Mouse (Mus musculus): Measurements from ENCODE around the gene Stt3b. TPM values are rescaled to one million over a fixed set of nuclear protein-coding genes. Genes with fewer than 3 reads are reported as not detected.

Stt3b gene
- polyA plus RNA-seq, 1 experiment: 50.5 TPM

GRCm38 (mm10) chr9:115349741-115350512 is 39.7 kb upstream of the Stt3b start:
- H3K79me2 ChIP-seq (ENCODE audit: control insufficient read depth, insufficient read depth): no peaks in the 10 kb centered on the region
- no peaks in the 10 kb centered on the region for H3K27me3 ChIP-seq (ENCODE audit: control insufficient read depth, insufficient read depth, insufficient read length)

DNA sequence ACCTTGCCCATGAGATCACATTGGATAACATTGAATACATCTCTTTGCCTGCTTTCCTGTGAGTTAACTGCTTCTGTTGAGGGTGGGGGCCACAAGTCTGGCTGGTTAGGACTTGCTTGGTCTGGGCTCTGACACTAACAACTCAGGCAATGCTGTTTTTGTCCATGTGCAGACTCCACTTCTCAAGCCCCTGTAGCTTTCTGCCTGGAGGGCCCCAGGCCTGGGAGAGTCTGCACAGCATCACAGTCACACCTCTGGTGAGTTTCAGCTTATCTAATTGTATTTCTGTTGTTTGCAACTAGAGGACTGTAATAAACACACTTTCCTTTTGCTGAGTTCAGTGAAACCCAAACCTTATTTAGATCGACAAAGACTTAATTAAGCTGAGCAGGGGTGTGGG is 38.9 kb upstream of the Stt3b start:
- H3ac ChIP-seq (ENCODE audit: control insufficient read depth, insufficient read length, low read depth): no peak overlapping the region
- TF ChIP-seq MYOG (IDR thresholded peaks at IDR 0.05; ENCODE audit: control insufficient read depth, extremely low read depth, insufficient read length) (no peak), MYOD1 (IDR thresholded peaks at IDR 0.05; ENCODE audit: control insufficient read depth, insufficient read length, low read depth) (no peak), USF1 (IDR thresholded peaks at IDR 0.05; ENCODE audit: low read depth) (no peak), CTCF (IDR thresholded peaks at IDR 0.05; ENCODE audit: control insufficient read depth, insufficient read depth, insufficient read length) (no peak), MAX (IDR thresholded peaks at IDR 0.05) (no peak), FOSL1 (IDR thresholded peaks at IDR 0.05; ENCODE audit: insufficient read depth, low read length, poor library complexity, severe bottlenecking) (no peak), CEBPB (IDR thresholded peaks at IDR 0.05; ENCODE audit: low read depth) (no peak)
- peaks cover 5% of the 10 kb centered on the region for H3K27me3 ChIP-seq (ENCODE audit: control insufficient read depth, insufficient read depth, insufficient read length)
- H3K79me2 ChIP-seq (ENCODE audit: control insufficient read depth, insufficient read depth): no peaks in the 10 kb centered on the region
- H3K79me3 ChIP-seq (ENCODE audit: low read depth): no peaks in the 10 kb centered on the region
- no peak overlapping the region for H3K4me3 ChIP-seq (ENCODE audit: insufficient read depth, poor library complexity, severe bottlenecking)
- H3K36me3 ChIP-seq (ENCODE audit: control insufficient read depth, insufficient read depth): no peaks in the 10 kb centered on the region

More at GRCm38 (mm10) chr9:115349741-115350512, 39.7 kb upstream of the Stt3b start:
- TF ChIP-seq MAX (IDR thresholded peaks at IDR 0.05) (no peak), FOSL1 (IDR thresholded peaks at IDR 0.05; ENCODE audit: insufficient read depth, low read length, poor library complexity, severe bottlenecking) (no peak), CEBPB (IDR thresholded peaks at IDR 0.05; ENCODE audit: low read depth) (no peak), MYOG (IDR thresholded peaks at IDR 0.05; ENCODE audit: control insufficient read depth, extremely low read depth, insufficient read length) (no peak), MYOD1 (IDR thresholded peaks at IDR 0.05; ENCODE audit: control insufficient read depth, insufficient read length, low read depth) (no peak), USF1 (IDR thresholded peaks at IDR 0.05; ENCODE audit: low read depth) (no peak), CTCF (IDR thresholded peaks at IDR 0.05; ENCODE audit: control insufficient read depth, insufficient read depth, insufficient read length) (no peak)
- Histone ChIP-seq H3K36me3 (ENCODE audit: control insufficient read depth, insufficient read depth) (no peaks in the 10 kb centered on the region), H3K4me3 (ENCODE audit: insufficient read depth, poor library complexity, severe bottlenecking) (no peak overlapping the region), H3K79me3 (ENCODE audit: low read depth) (no peaks in the 10 kb centered on the region), H3ac (ENCODE audit: control insufficient read depth, insufficient read length, low read depth) (no peak overlapping the region)

DNA sequence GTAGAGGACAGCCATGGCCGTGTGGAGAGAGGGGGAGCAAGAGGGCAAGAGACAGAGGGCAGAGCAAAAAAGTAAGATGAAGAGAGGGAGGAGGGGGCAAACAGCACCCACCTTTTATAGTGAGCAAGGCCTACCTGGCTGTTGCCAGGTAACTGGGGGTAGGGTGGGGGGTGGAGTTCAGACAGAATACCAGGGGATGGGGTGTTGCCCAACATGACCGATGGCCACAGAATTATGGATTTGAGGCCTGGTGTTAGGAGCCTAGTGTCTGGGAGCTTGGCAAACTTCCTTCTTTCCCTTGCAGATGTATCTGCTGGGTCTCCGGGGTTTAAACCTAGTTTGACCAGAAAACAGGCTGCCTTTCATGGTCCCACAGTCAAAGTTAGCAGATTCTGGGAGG is 34.7 kb upstream of the Stt3b start:
- Histone ChIP-seq H3ac (ENCODE audit: control insufficient read depth, insufficient read length, low read depth) (no peak overlapping the region), H3K79me3 (ENCODE audit: low read depth) (no peaks in the 10 kb centered on the region), H3K27me3 (ENCODE audit: control insufficient read depth, insufficient read depth, insufficient read length) (peaks cover 19% of the 10 kb centered on the region), H3K79me2 (ENCODE audit: control insufficient read depth, insufficient read depth) (no peaks in the 10 kb centered on the region), H3K36me3 (ENCODE audit: control insufficient read depth, insufficient read depth) (no peaks in the 10 kb centered on the region), H3K4me3 (ENCODE audit: insufficient read depth, poor library complexity, severe bottlenecking) (no peak overlapping the region)
- TF ChIP-seq USF1 (IDR thresholded peaks at IDR 0.05; ENCODE audit: low read depth) (no peak), FOSL1 (IDR thresholded peaks at IDR 0.05; ENCODE audit: insufficient read depth, low read length, poor library complexity, severe bottlenecking) (no peak), MYOD1 (IDR thresholded peaks at IDR 0.05; ENCODE audit: control insufficient read depth, insufficient read length, low read depth) (no peak), CEBPB (IDR thresholded peaks at IDR 0.05; ENCODE audit: low read depth) (no peak), MYOG (IDR thresholded peaks at IDR 0.05; ENCODE audit: control insufficient read depth, extremely low read depth, insufficient read length) (no peak), CTCF (IDR thresholded peaks at IDR 0.05; ENCODE audit: control insufficient read depth, insufficient read depth, insufficient read length) (no peak), MAX (IDR thresholded peaks at IDR 0.05) (no peak)

DNA sequence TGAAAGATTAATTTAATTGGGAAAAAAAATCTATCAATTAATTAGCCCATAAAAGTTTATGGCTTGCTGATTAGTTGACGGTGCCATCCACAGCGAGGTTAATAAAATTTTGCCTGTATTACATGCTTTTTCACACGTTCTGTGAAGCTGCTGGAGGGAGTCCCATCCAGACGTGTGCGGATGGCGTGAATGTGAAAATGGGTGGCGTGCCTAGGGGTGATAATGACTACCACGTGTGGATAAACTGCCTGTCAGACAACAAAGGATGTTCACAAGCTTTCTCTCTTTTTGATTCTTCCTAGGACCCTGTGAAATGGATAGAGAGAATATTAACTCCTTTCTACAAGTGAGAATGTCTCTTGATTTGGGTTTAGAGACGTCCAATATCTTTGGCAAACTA is 31.4 kb upstream of the Stt3b start:
- H3K27me3 ChIP-seq (ENCODE audit: control insufficient read depth, insufficient read depth, insufficient read length): peaks cover 19% of the 10 kb centered on the region
- no peaks in the 10 kb centered on the region for H3K79me3 ChIP-seq (ENCODE audit: low read depth)
- no peaks in the 10 kb centered on the region for H3K36me3 ChIP-seq (ENCODE audit: control insufficient read depth, insufficient read depth)
- H3K79me2 ChIP-seq (ENCODE audit: control insufficient read depth, insufficient read depth): no peaks in the 10 kb centered on the region
- H3ac ChIP-seq (ENCODE audit: control insufficient read depth, insufficient read length, low read depth): no peak overlapping the region
- TF ChIP-seq FOSL1 (IDR thresholded peaks at IDR 0.05; ENCODE audit: insufficient read depth, low read length, poor library complexity, severe bottlenecking) (no peak), MYOD1 (IDR thresholded peaks at IDR 0.05; ENCODE audit: control insufficient read depth, insufficient read length, low read depth) (no peak), MYOG (IDR thresholded peaks at IDR 0.05; ENCODE audit: control insufficient read depth, extremely low read depth, insufficient read length) (no peak), CTCF (IDR thresholded peaks at IDR 0.05; ENCODE audit: control insufficient read depth, insufficient read depth, insufficient read length) (no peak), CEBPB (IDR thresholded peaks at IDR 0.05; ENCODE audit: low read depth) (no peak), MAX (IDR thresholded peaks at IDR 0.05) (no peak), USF1 (IDR thresholded peaks at IDR 0.05; ENCODE audit: low read depth) (no peak)
- H3K4me3 ChIP-seq (ENCODE audit: insufficient read depth, poor library complexity, severe bottlenecking): no peak overlapping the region

DNA sequence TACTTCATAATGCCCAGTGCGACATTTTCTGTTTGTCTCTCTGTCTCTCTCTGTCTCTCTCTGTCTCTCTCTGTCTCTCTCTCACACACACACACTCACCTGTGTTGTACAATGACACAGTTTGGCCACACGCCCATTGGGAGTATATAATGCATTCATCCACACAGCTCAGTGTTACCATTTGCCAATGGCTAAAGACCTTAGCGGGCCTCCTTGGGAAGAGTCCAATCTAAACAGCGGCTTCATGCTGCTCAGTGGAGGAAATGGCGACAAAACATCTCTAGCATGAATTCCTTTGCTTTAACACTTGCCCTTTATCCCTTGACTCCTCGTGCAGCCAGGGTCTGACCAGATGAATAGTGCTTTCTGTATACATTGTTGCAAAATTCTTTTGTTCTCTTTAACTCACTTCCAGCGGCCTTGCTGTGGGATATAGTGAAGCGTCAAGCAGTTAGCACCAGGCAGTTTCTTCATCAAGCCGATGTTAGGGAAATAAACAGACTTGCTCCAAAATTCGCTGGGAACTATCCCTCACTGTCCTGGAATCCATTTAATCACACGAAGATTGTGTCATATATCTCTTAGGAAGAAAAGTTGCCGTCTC is 30.1 kb upstream of the Stt3b start:
- H3ac ChIP-seq (ENCODE audit: control insufficient read depth, insufficient read length, low read depth): no peak overlapping the region
- no peaks in the 10 kb centered on the region for H3K79me3 ChIP-seq (ENCODE audit: low read depth)
- TF ChIP-seq MYOD1 (IDR thresholded peaks at IDR 0.05; ENCODE audit: control insufficient read depth, insufficient read length, low read depth) (no peak), MAX (IDR thresholded peaks at IDR 0.05) (no peak), CTCF (IDR thresholded peaks at IDR 0.05; ENCODE audit: control insufficient read depth, insufficient read depth, insufficient read length) (no peak), FOSL1 (IDR thresholded peaks at IDR 0.05; ENCODE audit: insufficient read depth, low read length, poor library complexity, severe bottlenecking) (no peak), MYOG (IDR thresholded peaks at IDR 0.05; ENCODE audit: control insufficient read depth, extremely low read depth, insufficient read length) (no peak), USF1 (IDR thresholded peaks at IDR 0.05; ENCODE audit: low read depth) (no peak), CEBPB (IDR thresholded peaks at IDR 0.05; ENCODE audit: low read depth) (no peak)
- no peaks in the 10 kb centered on the region for H3K79me2 ChIP-seq (ENCODE audit: control insufficient read depth, insufficient read depth)
- H3K4me3 ChIP-seq (ENCODE audit: insufficient read depth, poor library complexity, severe bottlenecking): no peak overlapping the region
- H3K36me3 ChIP-seq (ENCODE audit: control insufficient read depth, insufficient read depth): no peaks in the 10 kb centered on the region
- H3K27me3 ChIP-seq (ENCODE audit: control insufficient read depth, insufficient read depth, insufficient read length): peaks cover 19% of the 10 kb centered on the region

Measured in C2C12 (cell line).